Mouse (Mus musculus) heart, adult 2 months (tissue): ENCODE results near the gene Ptger1. TPM values are rescaled to one million over a fixed set of nuclear protein-coding genes. Genes with fewer than 3 reads are reported as not detected.
A peak's percentile ranks its signal among the peaks of the same experiment; 100 is the strongest.

Experiments
- DNase-seq, 2 experiments: peaks; one replicate each; pipeline ENCODE4 v3.0.0; 2021
- H3K27ac ChIP-seq: fragments of 200-600 bp; 2 replicates; pipeline ENCODE4 v1.8.1; 2022
- H3K27me3 ChIP-seq: fragments of 200-500 bp; 2 replicates; pipeline ENCODE4 v1.6.1; 2012; ENCODE audit warnings: mild to moderate bottlenecking, low read length, inconsistent platforms, mixed read lengths; ENCODE audit not compliant: control insufficient read depth, insufficient read depth
- H3K36me3 ChIP-seq: fragments of 200-500 bp; 2 replicates; pipeline ENCODE4 v1.6.1; 2012; ENCODE audit warnings: low read length, inconsistent platforms; ENCODE audit not compliant: control insufficient read depth, insufficient read depth
- H3K4me1 ChIP-seq: fragments of 200-500 bp; 2 replicates; pipeline ENCODE4 v1.6.1; 2011; ENCODE audit warnings: low read length; ENCODE audit not compliant: control insufficient read depth, insufficient read depth
- H3K4me3 ChIP-seq: fragments of 200-600 bp; 2 replicates; pipeline ENCODE4 v1.8.1; 2022
- H3K79me2 ChIP-seq: fragments of 200-500 bp; replicated peaks from 2 replicates; pipeline ENCODE4 v1.6.1; 2012; ENCODE audit warnings: mild to moderate bottlenecking, inconsistent platforms, low read length, moderate library complexity, mixed read lengths; ENCODE audit not compliant: control insufficient read depth, insufficient read depth
- H3K9ac ChIP-seq: fragments of 200-500 bp; 2 replicates; pipeline ENCODE4 v1.6.1; 2012; ENCODE audit warnings: low read depth, mild to moderate bottlenecking, control low read depth, inconsistent platforms, low read length, mixed read lengths
- CTCF ChIP-seq: fragments of 200-600 bp; IDR thresholded peaks from 2 replicates; pipeline ENCODE4 v1.8.1; 2022; ENCODE audit warnings: antibody characterized with exemption, mild to moderate bottlenecking, moderate library complexity
- EP300 ChIP-seq: fragments of 200-500 bp; IDR thresholded peaks from 2 replicates; pipeline ENCODE4 v1.6.1; 2011; ENCODE audit warnings: low read depth, low read length, control low read depth; ENCODE audit not compliant: insufficient read depth
- POLR2A ChIP-seq: fragments of 200-500 bp; IDR thresholded peaks from 2 replicates; pipeline ENCODE4 v1.6.1; 2011; ENCODE audit warnings: mild to moderate bottlenecking, low read depth, low read length, control low read depth; ENCODE audit not compliant: insufficient read depth
- WGBS: fragments of 180-500 bp; shearing (Covaris S2); methylation state at CpG from one replicate; pipeline ENCODE4 v1.1.7; 2018; 5-methylcytosine and 5-hydroxymethylcytosine counted together
- intact Hi-C: fragments of 180-260 bp; cut with DNase I; formaldehyde crosslinking; loops from one replicate; pipeline ENCODE4 v1.15.1; 2025
- polyA plus RNA-seq: library from polyadenylated mRNA; depleted of rRNA; stranded (reverse); fragments of >200 nt; gene quantifications from 2 replicates; pipeline ENCODE4 v1.2.3, GENCODE M21; 2012
- total RNA-seq, 2 experiments: library from RNA; stranded (reverse); gene quantifications; 2 replicates each; pipeline ENCODE4 v1.2.3; 2021

Ptger1 gene
- total and polyA plus RNA-seq, 3 experiments, result 0.37 to 0.41 (median 0.39) TPM

- H3K27me3 ChIP-seq, result no peaks in the 10 kb centered on the region
- no peak overlapping the region for H3K4me3 ChIP-seq
- intact Hi-C loops, result no loop called here
- no peak overlapping the region for H3K9ac ChIP-seq
- no peaks in the 10 kb centered on the region for H3K36me3 ChIP-seq
- H3K79me2 ChIP-seq, result no peaks in the 10 kb centered on the region
- WGBS, result 84% methylated on average over 4 of the region's 4 CpGs
- no peak for DNase-seq
- H3K4me1 ChIP-seq, result no peaks in the 10 kb centered on the region
- H3K27ac ChIP-seq, result no peak overlapping the region
- no peak for TF ChIP-seq EP300
- TF ChIP-seq POLR2A, result no peak
- no peak for TF ChIP-seq CTCF
Observed at GRCm38 (mm10) chr8:83703426-83703825, 36.9 kb downstream of the Ptger1 start.

DNA sequence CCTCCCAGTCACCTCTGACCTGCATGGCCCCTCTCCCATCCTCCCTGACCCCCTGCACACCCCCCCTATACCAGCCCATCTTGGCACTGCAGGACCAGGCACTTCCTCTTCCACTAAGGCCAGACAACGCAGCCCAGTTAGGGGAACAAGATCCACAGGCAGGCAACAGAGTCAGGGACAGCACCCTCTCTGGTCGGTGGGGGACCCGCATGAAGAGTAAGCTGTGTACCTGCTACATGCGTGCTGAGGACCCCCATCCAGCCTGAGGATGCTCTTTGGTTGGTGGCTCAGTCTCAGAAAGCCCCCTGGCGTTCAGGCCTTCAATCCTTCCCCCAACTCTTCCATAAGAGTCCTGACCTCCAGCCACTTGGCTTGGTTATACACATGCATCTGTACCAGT is 39.9 kb downstream of the Ptger1 start:
- no peak for DNase-seq
- Histone ChIP-seq H3K4me3 (no peak overlapping the region), H3K4me1 (no peaks in the 10 kb centered on the region), H3K36me3 (no peaks in the 10 kb centered on the region), H3K27ac (no peak overlapping the region), H3K79me2 (no peaks in the 10 kb centered on the region), H3K9ac (no peak overlapping the region), H3K27me3 (no peaks in the 10 kb centered on the region)
- intact Hi-C loops, result no loop called here
- 71% methylated on average over 5 of the region's 5 CpGs for WGBS
- TF ChIP-seq POLR2A, result no peak
- no peak for TF ChIP-seq EP300
- TF ChIP-seq CTCF, result no peak

- no peaks in the 10 kb centered on the region for H3K79me2 ChIP-seq
- H3K36me3 ChIP-seq, result no peaks in the 10 kb centered on the region
- H3K9ac ChIP-seq, result no peak overlapping the region
- DNase-seq, result no peak
- 70% methylated on average over 8 of the region's 8 CpGs for WGBS
- no peak for TF ChIP-seq POLR2A
- TF ChIP-seq EP300, result no peak
- TF ChIP-seq CTCF, result no peak
- H3K4me1 ChIP-seq, result no peaks in the 10 kb centered on the region
- no peak overlapping the region for H3K4me3 ChIP-seq
- H3K27ac ChIP-seq, result no peak overlapping the region
- H3K27me3 ChIP-seq, result no peaks in the 10 kb centered on the region
- intact Hi-C loops, result no loop called here
Observed at GRCm38 (mm10) chr8:83707554-83707953, 41.1 kb downstream of the Ptger1 start.

DNA sequence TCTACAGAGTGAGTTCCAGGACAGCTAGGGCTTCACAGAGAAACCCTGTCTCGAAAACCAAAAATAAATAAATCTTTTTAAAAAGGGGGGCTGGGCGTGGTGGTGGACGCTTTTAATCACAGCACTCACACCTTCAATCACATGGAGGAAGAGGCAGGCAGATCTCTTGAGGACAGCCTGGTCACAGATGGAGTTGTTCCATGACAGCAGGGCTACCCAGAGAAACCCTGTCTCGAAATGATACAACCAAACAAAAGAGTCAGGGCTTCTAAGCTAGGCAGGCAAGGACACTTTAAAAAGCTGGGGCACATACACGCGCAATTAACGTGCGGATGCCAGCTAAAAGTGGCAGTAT is 48.2 kb downstream of the Ptger1 start:
- H3K79me2 ChIP-seq, result peaks cover 5% of the 10 kb centered on the region; the same call in 1 of the 2 replicates
- TF ChIP-seq POLR2A, result no peak
- TF ChIP-seq EP300, result no peak
- no peak for TF ChIP-seq CTCF
- no peak overlapping the region for H3K9ac ChIP-seq
- 16% methylated on average over 8 of the region's 8 CpGs for WGBS
- no peaks in the 10 kb centered on the region for H3K27me3 ChIP-seq
- H3K4me1 ChIP-seq, result peaks cover 3% of the 10 kb centered on the region; the same call in 1 of the 2 replicates
- peak overlapping the region; percentile 86; the same call in 1 of the 2 replicates for H3K4me3 ChIP-seq
- no peaks in the 10 kb centered on the region for H3K36me3 ChIP-seq
- DNase-seq, result no peak
- intact Hi-C loops, result loop anchor here (1.0 kb wide), 1 partner anchor 15 kb away; the partner anchor contains the start of gene Pkn1
- peak overlapping the region; percentile 77 for H3K27ac ChIP-seq

- Histone ChIP-seq H3K79me2 (peaks cover 5% of the 10 kb centered on the region; the same call in 1 of the 2 replicates), H3K36me3 (no peaks in the 10 kb centered on the region), H3K27me3 (no peaks in the 10 kb centered on the region), H3K4me1 (peaks cover 3% of the 10 kb centered on the region; the same call in 1 of the 2 replicates), H3K27ac (peak within 1 kb of the TSS; percentile 90), H3K4me3 (peak within 1 kb of the TSS; percentile 86), H3K9ac (peak within 1 kb of the TSS; percentile 85)
- TF ChIP-seq EP300 (peak; percentile 69; the same call in 1 of the 2 replicates), POLR2A (peak; percentile 80), CTCF (no peak)
- WGBS, result under 1% methylated on average over 63 of the region's 63 CpGs
- peak; percentile 94 to 98 for DNase-seq
- intact Hi-C loops, result no loop called here
Observed at GRCm38 (mm10) chr8:83715031-83715690, 48.7 kb downstream of the Ptger1 start, which contains the start of gene Ddx39. Ddx39 (plus strand) TSS chr8:83715177.

GRCm38 (mm10) chr8:83715771-83716170 is 49.3 kb downstream of the Ptger1 start:
- no peak for TF ChIP-seq CTCF
- no peak for TF ChIP-seq POLR2A
- TF ChIP-seq EP300, result no peak
- H3K4me3 ChIP-seq, result peak overlapping the region; percentile 86
- no peaks in the 10 kb centered on the region for H3K27me3 ChIP-seq
- under 1% methylated on average over 17 of the region's 17 CpGs for WGBS
- no peaks in the 10 kb centered on the region; the same call in 1 of the 2 replicates for H3K36me3 ChIP-seq
- H3K27ac ChIP-seq, result peak overlapping the region; percentile 90
- H3K4me1 ChIP-seq, result peaks cover 3% of the 10 kb centered on the region; the same call in 1 of the 2 replicates
- intact Hi-C loops, result no loop called here
- DNase-seq, result no peak
- peaks cover 5% of the 10 kb centered on the region; the same call in 1 of the 2 replicates for H3K79me2 ChIP-seq
- H3K9ac ChIP-seq, result peak overlapping the region; percentile 85
